Mouse (Mus musculus) stomach, embryonic 15.5 days (tissue): ENCODE results near the gene Tnfsf14. TPM values are rescaled to one million over a fixed set of nuclear protein-coding genes. Genes with fewer than 3 reads are reported as not detected.

Source experiments
- ATAC-seq: fragments of 200-750 bp; cut with Nextera tagmentation; 2 replicates; pipeline ENCODE4 v1.8.0; 2017; ENCODE audit warnings: low read depth, moderate number of reproducible peaks, moderate TSS enrichment; ENCODE audit not compliant: insufficient read depth, low FRiP score
- H3K27ac ChIP-seq: fragments of 300-500 bp; sonication (generic); 2 replicates; pipeline ENCODE4 v1.5.1; 2015; ENCODE audit warnings: mild to moderate bottlenecking, inconsistent platforms
- H3K27me3 ChIP-seq: fragments of 300-500 bp; sonication (generic); replicated peaks from 2 replicates; pipeline ENCODE4 v1.6.1; 2015; ENCODE audit warnings: inconsistent platforms
- H3K36me3 ChIP-seq: fragments of 300-500 bp; sonication (generic); 2 replicates; pipeline ENCODE4 v1.6.1; 2015; ENCODE audit warnings: inconsistent platforms
- H3K4me1 ChIP-seq: fragments of 300-500 bp; sonication (generic); 2 replicates; pipeline ENCODE4 v1.6.1; 2015; ENCODE audit warnings: inconsistent platforms
- H3K4me2 ChIP-seq: fragments of 300-500 bp; sonication (generic); 2 replicates; pipeline ENCODE4 v1.6.1; 2015; ENCODE audit warnings: mild to moderate bottlenecking, inconsistent platforms
- H3K4me3 ChIP-seq: fragments of 300-500 bp; sonication (generic); replicated peaks from 2 replicates; pipeline ENCODE4 v1.5.1; 2015; ENCODE audit warnings: inconsistent platforms
- H3K9ac ChIP-seq: fragments of 300-500 bp; sonication (generic); 2 replicates; pipeline ENCODE4 v1.6.1; 2015; ENCODE audit warnings: inconsistent platforms
- H3K9me3 ChIP-seq: fragments of 300-500 bp; sonication (generic); 2 replicates; pipeline ENCODE4 v1.6.1; 2016; ENCODE audit warnings: inconsistent platforms
- WGBS: fragments of 180-500 bp; shearing (Covaris S2); methylation state at CpG from one replicate; pipeline ENCODE4 v1.1.7; 2015; 5-methylcytosine and 5-hydroxymethylcytosine counted together
- polyA plus RNA-seq: library from polyadenylated mRNA; unstranded; fragments of >200 nt; fragmentation: Nextera tagmentation; extraction: Ambion mirVana; gene quantifications from 2 replicates; pipeline ENCODE4 v1.2.1, GENCODE M21; 2015

Tnfsf14 gene
- polyA plus RNA-seq, result 0.23 and 0.32 TPM in 2 replicates

DNA sequence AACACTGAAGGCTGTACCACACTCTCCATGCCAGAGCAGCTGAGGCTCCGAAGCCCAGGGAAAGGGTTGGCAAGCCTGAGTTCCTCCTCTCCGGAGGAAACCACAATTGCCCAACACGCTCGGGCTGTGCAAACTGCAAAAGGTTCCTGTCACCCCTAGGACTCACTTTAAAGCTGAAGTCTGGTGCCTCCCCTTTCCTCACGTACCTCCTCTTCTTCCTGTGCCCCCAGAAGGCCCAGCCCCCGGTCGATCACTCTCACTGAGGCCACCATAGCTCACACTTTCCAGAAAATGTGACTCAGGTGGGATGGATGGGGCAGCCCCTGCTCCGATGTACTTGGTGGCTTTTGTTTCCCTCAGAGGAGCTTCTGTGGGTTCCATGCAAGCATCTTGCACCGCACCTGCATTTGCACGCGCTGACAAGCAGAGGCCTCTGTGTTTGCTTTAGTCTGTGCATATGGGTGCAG lies at the start of gene Tnfsf14:
Tnfsf14 (minus strand) TSS at position 137 of the 467 bp plus-strand sequence.
- H3K9me3 ChIP-seq, result no peaks in the 10 kb centered on the region
- H3K27ac ChIP-seq, result no peak within 1 kb of the TSS
- H3K9ac ChIP-seq, result no peak within 1 kb of the TSS
- 66% methylated on average over 11 of the region's 11 CpGs for WGBS
- no peak within 1 kb of the TSS for H3K4me3 ChIP-seq
- no peak for ATAC-seq
- no peak within 1 kb of the TSS for H3K4me2 ChIP-seq
- no peaks in the 10 kb centered on the region for H3K36me3 ChIP-seq
- H3K4me1 ChIP-seq, result no peaks in the 10 kb centered on the region
- H3K27me3 ChIP-seq, result no peaks in the 10 kb centered on the region

DNA sequence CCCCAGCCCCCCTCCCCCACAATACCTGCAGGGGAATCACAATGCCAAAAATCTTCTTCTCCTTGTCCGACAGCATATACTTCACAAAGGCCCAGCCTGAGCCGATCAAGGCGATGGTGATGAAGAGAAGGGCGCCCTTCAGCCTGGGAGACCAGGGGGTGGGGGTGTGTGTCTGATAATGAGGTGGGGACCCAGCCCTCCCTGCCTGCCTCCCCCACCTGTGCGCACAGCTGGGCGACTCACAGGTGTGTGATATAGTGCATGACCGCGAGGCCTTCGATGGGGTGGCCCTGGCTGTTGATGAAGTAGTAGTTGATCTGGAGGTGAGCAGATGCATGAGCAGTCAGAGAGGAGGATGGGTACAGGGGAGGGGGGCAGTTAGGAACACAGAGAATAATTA lies 43.2 kb upstream of the Tnfsf14 start:
- Histone ChIP-seq H3K9ac (no peak overlapping the region), H3K4me1 (no peaks in the 10 kb centered on the region; the same call in 1 of the 2 replicates), H3K27me3 (no peaks in the 10 kb centered on the region), H3K27ac (no peak overlapping the region), H3K4me2 (no peak overlapping the region), H3K36me3 (peaks cover 26% of the 10 kb centered on the region), H3K9me3 (no peaks in the 10 kb centered on the region), H3K4me3 (no peak overlapping the region)
- 93% methylated on average over 9 of the region's 9 CpGs for WGBS
- no peak for ATAC-seq

DNA sequence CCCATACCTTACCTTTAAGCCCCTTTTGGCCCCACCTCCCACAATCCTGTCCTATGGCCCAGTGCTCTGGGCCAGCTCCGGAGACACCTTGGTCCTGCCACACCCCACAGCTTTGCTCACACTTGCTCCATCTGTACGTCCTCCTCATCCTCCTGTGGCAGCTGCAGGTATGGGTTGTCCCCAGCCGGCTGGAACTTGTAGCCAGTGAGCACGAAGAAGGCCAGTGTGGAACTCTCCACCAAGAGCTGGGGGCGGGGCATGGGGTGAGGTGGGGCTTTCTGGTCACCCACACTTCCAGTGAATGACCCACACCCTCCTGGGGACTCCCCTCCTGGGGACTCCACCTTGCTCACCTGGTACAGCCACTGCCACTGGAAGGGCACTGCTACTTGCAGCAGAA lies 41.8 kb upstream of the Tnfsf14 start:
- no peak overlapping the region for H3K4me3 ChIP-seq
- WGBS, result 83% methylated on average over 5 of the region's 5 CpGs
- H3K9ac ChIP-seq, result no peak overlapping the region
- no peak overlapping the region for H3K27ac ChIP-seq
- no peak overlapping the region for H3K4me2 ChIP-seq
- no peaks in the 10 kb centered on the region for H3K27me3 ChIP-seq
- no peak for ATAC-seq
- peaks cover 18% of the 10 kb centered on the region for H3K36me3 ChIP-seq
- no peaks in the 10 kb centered on the region; the same call in 1 of the 2 replicates for H3K4me1 ChIP-seq
- no peaks in the 10 kb centered on the region for H3K9me3 ChIP-seq

DNA sequence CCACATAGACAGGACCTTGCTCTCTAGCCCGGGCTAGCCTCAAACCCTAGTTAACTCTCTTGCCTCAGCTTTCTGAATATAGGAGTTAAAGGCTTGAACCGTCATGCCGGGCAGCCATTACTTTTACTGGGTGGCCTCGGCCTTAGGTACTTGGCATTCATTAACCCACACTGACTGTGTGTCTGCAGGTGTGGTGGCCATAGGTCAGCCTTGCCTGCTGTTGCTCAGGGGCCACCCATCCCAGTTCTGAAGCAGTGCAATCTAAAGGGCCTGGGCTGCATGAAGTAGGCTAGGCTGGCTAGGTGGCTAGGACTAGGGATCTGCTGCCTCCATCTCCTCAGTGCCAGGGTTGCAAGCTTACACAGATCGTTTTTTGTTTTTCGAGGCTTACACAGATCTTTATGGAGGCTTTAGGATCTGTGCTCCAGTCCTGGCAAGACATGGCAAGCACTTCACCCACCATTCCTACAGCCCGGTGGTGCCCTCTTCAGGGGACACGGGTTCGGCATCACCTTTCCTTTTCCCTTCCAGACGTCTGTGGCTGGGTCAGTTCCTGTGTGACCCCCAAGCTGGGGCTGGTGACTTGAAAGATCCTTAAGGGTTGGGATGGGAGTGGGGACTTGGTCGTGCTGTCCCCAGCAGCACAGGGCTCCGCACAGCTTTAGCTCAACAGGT lies 40.4 kb upstream of the Tnfsf14 start:
- Histone ChIP-seq H3K27me3 (no peaks in the 10 kb centered on the region), H3K9ac (no peak overlapping the region), H3K9me3 (no peaks in the 10 kb centered on the region), H3K27ac (no peak overlapping the region), H3K36me3 (peaks cover 18% of the 10 kb centered on the region), H3K4me1 (peaks cover 4% of the 10 kb centered on the region; the same call in 1 of the 2 replicates), H3K4me2 (no peak overlapping the region), H3K4me3 (no peak overlapping the region)
- WGBS, result 76% methylated on average over 12 of the region's 12 CpGs
- ATAC-seq, result peak; percentile 25; the same call in 1 of the 2 replicates

DNA sequence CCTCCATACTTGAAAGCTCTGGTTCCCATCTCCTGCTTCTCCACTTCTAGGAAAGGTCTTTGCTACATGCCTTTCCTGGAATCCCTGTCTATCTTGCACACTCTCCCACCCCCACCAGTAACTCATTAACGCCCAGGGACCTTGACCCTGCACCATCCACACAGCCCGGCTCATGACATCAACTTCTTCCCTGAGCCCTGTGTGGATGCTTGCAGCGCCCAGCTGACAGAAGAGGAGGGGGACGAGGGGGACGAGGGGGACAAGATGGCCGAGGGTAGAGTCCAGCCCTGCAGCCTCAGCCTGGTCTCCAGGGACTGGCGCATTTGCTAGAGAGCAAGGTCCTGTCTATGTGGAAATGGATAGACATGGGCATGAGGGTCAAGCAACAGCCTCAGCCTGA lies 39.1 kb upstream of the Tnfsf14 start:
- H3K4me3 ChIP-seq, result no peak overlapping the region
- H3K27ac ChIP-seq, result no peak overlapping the region
- 0 out of 2 replicates have a peak, but pooled peaks have one; percentile 41 for ATAC-seq
- H3K27me3 ChIP-seq, result no peaks in the 10 kb centered on the region
- peaks cover 18% of the 10 kb centered on the region for H3K36me3 ChIP-seq
- peaks cover 4% of the 10 kb centered on the region; the same call in 1 of the 2 replicates for H3K4me1 ChIP-seq
- 36% methylated on average over 7 of the region's 7 CpGs for WGBS
- no peak overlapping the region for H3K9ac ChIP-seq
- no peak overlapping the region for H3K4me2 ChIP-seq
- no peaks in the 10 kb centered on the region for H3K9me3 ChIP-seq

DNA sequence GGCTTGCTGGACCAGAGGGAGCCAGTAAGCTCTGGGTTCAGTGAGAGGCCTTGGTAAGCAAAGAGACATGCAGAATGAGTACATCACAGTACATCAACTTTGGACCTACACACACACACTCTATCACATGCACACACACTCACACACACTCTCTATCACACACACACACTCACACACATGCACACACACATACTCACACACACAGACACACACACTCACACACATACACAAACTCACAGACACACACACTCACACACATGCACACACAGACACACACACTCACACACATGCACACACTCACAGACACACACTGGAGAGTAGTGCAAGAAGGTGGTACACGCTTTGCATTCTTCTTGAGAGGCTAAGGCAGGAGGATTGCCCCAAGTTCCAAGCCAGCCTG lies 38.2 kb upstream of the Tnfsf14 start:
- 0 out of 2 replicates have a peak overlapping the region, but pooled peaks have one; percentile 3 for H3K27ac ChIP-seq
- no peak for ATAC-seq
- H3K9me3 ChIP-seq, result no peaks in the 10 kb centered on the region
- no peak overlapping the region for H3K4me2 ChIP-seq
- peaks cover 4% of the 10 kb centered on the region; the same call in 1 of the 2 replicates for H3K4me1 ChIP-seq
- WGBS, result 82% methylated on average over 1 of the region's 1 CpGs
- H3K4me3 ChIP-seq, result no peak overlapping the region
- no peak overlapping the region for H3K9ac ChIP-seq
- peaks cover 13% of the 10 kb centered on the region for H3K36me3 ChIP-seq
- H3K27me3 ChIP-seq, result no peaks in the 10 kb centered on the region

DNA sequence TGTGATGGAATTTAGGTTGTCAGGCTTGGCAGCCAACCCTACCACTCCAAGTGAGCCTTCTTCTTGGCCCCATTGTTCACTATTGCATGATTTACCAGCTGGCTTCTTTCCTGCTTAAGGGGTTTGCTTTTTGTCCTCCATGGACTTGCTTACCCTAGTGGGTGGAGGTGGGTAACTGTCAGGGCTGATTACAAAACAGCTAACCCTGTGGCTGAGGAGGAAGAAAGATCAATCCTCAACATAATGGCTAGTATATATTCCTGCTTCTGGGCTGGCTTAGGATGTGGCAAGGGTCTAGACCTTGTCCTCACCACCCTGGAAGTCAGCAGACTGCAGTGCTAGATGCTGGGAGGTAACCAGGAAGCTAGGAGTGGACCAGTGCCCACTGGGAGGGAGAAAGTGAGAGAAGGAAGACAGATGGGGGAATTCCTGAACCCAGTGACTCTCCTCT lies 37.4 kb upstream of the Tnfsf14 start:
- no peaks in the 10 kb centered on the region for H3K9me3 ChIP-seq
- H3K36me3 ChIP-seq, result peaks cover 13% of the 10 kb centered on the region
- 0 out of 2 replicates have a peak overlapping the region, but pooled peaks have one; percentile 31 for H3K27ac ChIP-seq
- H3K9ac ChIP-seq, result no peak overlapping the region
- ATAC-seq, result no peak
- no peak overlapping the region for H3K4me3 ChIP-seq
- H3K4me2 ChIP-seq, result no peak overlapping the region
- H3K4me1 ChIP-seq, result peaks cover 4% of the 10 kb centered on the region; the same call in 1 of the 2 replicates
- no peaks in the 10 kb centered on the region for H3K27me3 ChIP-seq

DNA sequence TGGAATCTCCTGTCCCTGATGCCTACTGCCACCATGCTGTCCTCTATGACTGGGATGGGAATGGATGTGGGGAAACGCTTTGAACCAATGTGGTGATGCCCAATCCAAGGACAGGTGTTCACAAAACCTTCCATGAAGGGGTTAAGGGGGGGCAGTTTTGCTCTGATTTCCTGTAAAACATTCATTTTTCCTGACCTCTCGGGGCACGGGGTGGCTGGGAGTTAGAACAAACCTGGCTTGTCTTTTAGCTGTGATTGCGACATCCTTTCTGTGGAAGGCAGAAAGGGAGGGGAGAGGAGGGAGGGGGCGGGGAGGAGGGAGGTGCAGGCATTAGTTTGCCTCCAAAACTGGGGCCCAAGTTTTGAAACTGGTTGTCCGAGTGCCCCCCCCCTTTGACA lies 36.8 kb upstream of the Tnfsf14 start:
- H3K27ac ChIP-seq, result no peak overlapping the region
- WGBS, result 33% methylated on average over 6 of the region's 6 CpGs
- H3K4me1 ChIP-seq, result peaks cover 4% of the 10 kb centered on the region; the same call in 1 of the 2 replicates
- H3K36me3 ChIP-seq, result peaks cover 12% of the 10 kb centered on the region
- no peak overlapping the region for H3K9ac ChIP-seq
- H3K27me3 ChIP-seq, result no peaks in the 10 kb centered on the region
- H3K4me2 ChIP-seq, result no peak overlapping the region
- ATAC-seq, result no peak
- H3K9me3 ChIP-seq, result no peaks in the 10 kb centered on the region
- H3K4me3 ChIP-seq, result no peak overlapping the region

- Histone ChIP-seq H3K4me2 (no peak overlapping the region), H3K4me3 (no peak overlapping the region), H3K9me3 (no peaks in the 10 kb centered on the region), H3K27me3 (no peaks in the 10 kb centered on the region), H3K4me1 (peaks cover 4% of the 10 kb centered on the region; the same call in 1 of the 2 replicates), H3K9ac (no peak overlapping the region), H3K36me3 (peaks cover 8% of the 10 kb centered on the region; the same call in 1 of the 2 replicates), H3K27ac (no peak overlapping the region)
- 77% methylated on average over 15 of the region's 15 CpGs for WGBS
- ATAC-seq, result no peak
These were observed 36.1 kb upstream of the Tnfsf14 start for GRCm38 (mm10) chr17:57229851-57230727.

DNA sequence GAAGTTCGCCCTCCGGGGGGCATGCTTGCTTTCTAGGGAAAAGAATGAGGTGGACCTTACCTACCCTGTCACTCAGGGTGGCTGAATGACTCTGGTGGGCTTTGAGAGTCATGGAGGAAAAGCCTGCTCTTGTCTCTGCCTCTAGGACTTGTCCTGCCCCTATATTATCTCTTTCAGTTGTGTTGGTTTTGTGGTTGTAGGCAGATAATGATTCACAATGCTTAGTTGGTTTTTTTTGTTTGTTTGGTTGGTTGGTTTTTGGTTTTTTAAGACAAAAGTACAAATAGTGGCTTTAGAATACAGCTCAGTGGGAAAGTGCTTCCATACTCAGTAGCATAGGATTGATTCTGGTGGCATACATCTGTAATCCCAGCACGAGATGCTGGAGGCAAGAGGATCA lies 34.9 kb upstream of the Tnfsf14 start:
- Histone ChIP-seq H3K27ac (no peak overlapping the region), H3K9me3 (no peaks in the 10 kb centered on the region), H3K4me2 (no peak overlapping the region), H3K9ac (no peak overlapping the region), H3K4me3 (no peak overlapping the region), H3K27me3 (no peaks in the 10 kb centered on the region), H3K36me3 (no peaks in the 10 kb centered on the region), H3K4me1 (peaks cover 4% of the 10 kb centered on the region; the same call in 1 of the 2 replicates)
- WGBS, result 73% methylated on average over 3 of the region's 3 CpGs
- ATAC-seq, result no peak

GRCm38 (mm10) chr17:57228014-57228413 lies 34.0 kb upstream of the Tnfsf14 start, which contains the start of gene C3:
Gene C3, minus strand, starts transcription at chr17:57228136.
- H3K27ac ChIP-seq, result no peak within 1 kb of the TSS
- H3K4me3 ChIP-seq, result no peak within 1 kb of the TSS
- no peaks in the 10 kb centered on the region for H3K9me3 ChIP-seq
- H3K9ac ChIP-seq, result no peak within 1 kb of the TSS
- H3K36me3 ChIP-seq, result no peaks in the 10 kb centered on the region
- no peaks in the 10 kb centered on the region for H3K27me3 ChIP-seq
- WGBS, result 67% methylated on average over 3 of the region's 3 CpGs
- no peak for ATAC-seq
- peaks cover 4% of the 10 kb centered on the region; the same call in 1 of the 2 replicates for H3K4me1 ChIP-seq
- no peak within 1 kb of the TSS for H3K4me2 ChIP-seq
